Mouse (Mus musculus) limb, embryonic 14.5 days (tissue): Measurements from ENCODE around the gene Muc13. TPM values are rescaled to one million over a fixed set of nuclear protein-coding genes. Genes with fewer than 3 reads are reported as not detected.
A peak's percentile ranks its signal among the peaks of the same experiment; 100 is the strongest.

Experiments used
- ATAC-seq: fragments of 200-750 bp; cut with Nextera tagmentation; 2 replicates; pipeline ENCODE4 v1.8.0; 2017; ENCODE audit warnings: low read depth, moderate number of reproducible peaks, moderate TSS enrichment; ENCODE audit not compliant: low FRiP score
- DNase-seq: peaks from one replicate; pipeline ENCODE4 v3.0.0-alpha.2; 2015; ENCODE audit warnings: low spot score
- H3K27ac ChIP-seq: fragments of 300-500 bp; sonication (generic); replicated peaks from 2 replicates; pipeline ENCODE4 v1.5.1; 2014; ENCODE audit warnings: low read depth, mild to moderate bottlenecking, low read length, moderate library complexity, mixed read lengths
- H3K27me3 ChIP-seq: fragments of 300-500 bp; sonication (generic); 2 replicates; pipeline ENCODE4 v1.6.1; 2014; ENCODE audit warnings: low read length, mixed read lengths; ENCODE audit not compliant: control insufficient read depth, insufficient read depth
- H3K36me3 ChIP-seq: fragments of 300-500 bp; sonication (generic); 2 replicates; pipeline ENCODE4 v1.6.1; 2014; ENCODE audit warnings: mild to moderate bottlenecking, low read length, moderate library complexity, mixed read lengths; ENCODE audit not compliant: control insufficient read depth, insufficient read depth
- H3K4me1 ChIP-seq: fragments of 300-500 bp; sonication (generic); 2 replicates; pipeline ENCODE4 v1.6.1; 2014; ENCODE audit warnings: antibody characterized with exemption, low read length, mixed read lengths; ENCODE audit not compliant: control insufficient read depth, insufficient read depth
- H3K4me2 ChIP-seq: fragments of 300-500 bp; sonication (generic); replicated peaks from 2 replicates; pipeline ENCODE4 v1.6.1; 2014; ENCODE audit warnings: low read depth, mild to moderate bottlenecking, low read length, moderate library complexity; ENCODE audit not compliant: severe bottlenecking
- H3K4me3 ChIP-seq: fragments of 300-500 bp; sonication (generic); replicated peaks from 2 replicates; pipeline ENCODE4 v1.5.1; 2014; ENCODE audit warnings: low read length
- H3K9ac ChIP-seq: fragments of 300-500 bp; sonication (generic); 2 replicates; pipeline ENCODE4 v1.6.1; 2014; ENCODE audit warnings: mild to moderate bottlenecking, low read depth, low read length, moderate library complexity; ENCODE audit not compliant: severe bottlenecking
- H3K9me3 ChIP-seq: fragments of 300-500 bp; sonication (generic); 2 replicates; pipeline ENCODE4 v1.6.1; 2016; ENCODE audit warnings: low read length; ENCODE audit not compliant: control insufficient read depth
- POLR2A ChIP-seq: fragments of 200-500 bp; IDR thresholded peaks from 2 replicates; pipeline ENCODE4 v1.8.0; 2012; ENCODE audit warnings: inconsistent platforms, mild to moderate bottlenecking, moderate library complexity, borderline replicate concordance; ENCODE audit not compliant: insufficient read depth, insufficient read length; ENCODE audit errors: extremely low read depth
- WGBS: fragments of 180-500 bp; shearing (Covaris S2); extraction: QIAGEN DNeasy Blood & Tissue Kit; methylation state at CpG from one replicate; pipeline ENCODE4 v1.1.7; 2014; 5-methylcytosine and 5-hydroxymethylcytosine counted together
- polyA plus RNA-seq, 2 experiments: library from polyadenylated mRNA; depleted of rRNA in 1 of 2; stranded (reverse) in 1 of 2; unstranded in 1 of 2; fragments of >200 nt; fragmentation: Nextera tagmentation in 1 of 2; extraction: Ambion mirVana in 1 of 2; gene quantifications; 2 replicates each; pipeline versions ENCODE4 v1.2.1 to v1.2.3; 2012 to 2014

The Muc13 gene
- polyA plus RNA-seq, 2 experiments = 0.12 to 0.25 TPM

DNA sequence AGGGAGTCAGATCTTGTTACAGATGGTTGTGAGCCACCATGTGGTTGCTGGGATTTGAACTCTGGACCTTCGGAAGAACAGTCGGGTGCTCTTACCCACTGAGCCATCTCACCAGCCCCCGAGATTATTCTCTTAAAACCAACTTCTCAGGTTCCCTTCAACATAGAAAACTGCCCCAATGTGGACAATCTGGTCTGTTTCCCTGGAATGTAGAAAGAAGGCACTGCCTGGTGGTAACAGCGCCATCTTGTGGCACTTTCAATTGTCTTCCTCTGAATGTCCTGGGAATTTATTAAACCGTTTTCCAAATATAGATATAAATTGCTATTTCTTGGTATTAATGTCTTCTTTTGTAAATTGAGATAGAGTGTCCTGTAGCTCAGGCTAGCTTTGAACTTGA, 4.0 kb downstream of the Muc13 start:
- no peaks in the 10 kb centered on the region for H3K27me3 ChIP-seq
- H3K36me3 ChIP-seq = no peaks in the 10 kb centered on the region
- H3K9me3 ChIP-seq = no peaks in the 10 kb centered on the region
- H3K4me2 ChIP-seq = no peak overlapping the region
- TF ChIP-seq POLR2A = no peak
- H3K27ac ChIP-seq = no peak overlapping the region
- H3K4me1 ChIP-seq = no peaks in the 10 kb centered on the region
- H3K9ac ChIP-seq = no peak overlapping the region
- WGBS = 46% methylated on average over 5 of the region's 5 CpGs
- H3K4me3 ChIP-seq = no peak overlapping the region
- DNase-seq (peak; percentile 61), ATAC-seq (no peak)

GRCm38 (mm10) chr16:33810002-33810401, 16.2 kb downstream of the Muc13 start:
- no peak for TF ChIP-seq POLR2A
- Histone ChIP-seq H3K4me2 (no peak overlapping the region), H3K27me3 (no peaks in the 10 kb centered on the region), H3K9ac (no peak overlapping the region), H3K27ac (no peak overlapping the region), H3K4me1 (no peaks in the 10 kb centered on the region), H3K9me3 (no peaks in the 10 kb centered on the region), H3K4me3 (no peak overlapping the region), H3K36me3 (no peaks in the 10 kb centered on the region)
- DNase-seq (no peak), ATAC-seq (no peak)
- whole genome bisulfite sequencing = 73% methylated on average over 3 of the region's 3 CpGs

DNA sequence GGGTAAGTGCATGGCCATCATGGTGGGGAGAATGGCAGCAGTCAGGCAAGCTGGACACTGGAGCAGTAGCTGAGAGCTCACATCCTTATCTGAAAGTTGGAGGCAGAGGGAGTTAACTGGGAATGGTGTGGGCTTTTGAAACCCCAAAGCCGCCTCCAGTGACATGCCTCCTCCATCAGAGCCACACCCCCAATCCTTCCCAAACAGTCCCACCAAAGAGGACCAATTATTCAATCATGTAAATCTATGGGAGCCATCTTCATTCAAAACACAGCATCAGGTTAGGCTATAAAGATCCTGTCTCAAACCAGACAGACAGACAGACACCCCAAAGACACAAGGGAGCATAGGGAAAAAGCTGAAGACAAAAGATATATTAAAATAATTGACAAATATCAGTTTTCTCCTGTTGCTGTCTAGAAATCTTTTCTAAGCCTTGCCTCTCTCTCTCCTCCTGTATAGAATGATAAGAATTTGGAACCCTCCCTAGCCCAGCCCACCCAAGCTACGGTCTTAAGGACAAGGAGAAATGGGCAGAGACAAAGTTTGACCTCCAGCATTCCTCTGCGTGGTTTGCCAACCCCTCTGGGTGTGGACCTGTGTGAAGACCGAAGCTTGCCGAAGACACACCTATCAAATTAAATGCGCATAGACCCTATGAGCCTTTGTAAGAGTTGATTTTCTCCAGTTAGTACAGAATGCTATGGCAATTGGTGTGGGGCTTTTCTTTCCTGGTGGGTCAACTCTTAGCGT, 24.8 kb downstream of the Muc13 start:
- H3K4me3 ChIP-seq = no peak overlapping the region
- no peak for DNase-seq
- no peak overlapping the region for H3K4me2 ChIP-seq
- H3K27ac ChIP-seq = no peak overlapping the region
- H3K36me3 ChIP-seq = no peaks in the 10 kb centered on the region
- peaks cover 3% of the 10 kb centered on the region; the same call in 1 of the 2 replicates for H3K4me1 ChIP-seq
- no peak overlapping the region for H3K9ac ChIP-seq
- no peak for TF ChIP-seq POLR2A
- WGBS = 88% methylated on average over 7 of the region's 7 CpGs
- no peaks in the 10 kb centered on the region for H3K27me3 ChIP-seq
- no peaks in the 10 kb centered on the region for H3K9me3 ChIP-seq
- ATAC-seq = no peak

DNA sequence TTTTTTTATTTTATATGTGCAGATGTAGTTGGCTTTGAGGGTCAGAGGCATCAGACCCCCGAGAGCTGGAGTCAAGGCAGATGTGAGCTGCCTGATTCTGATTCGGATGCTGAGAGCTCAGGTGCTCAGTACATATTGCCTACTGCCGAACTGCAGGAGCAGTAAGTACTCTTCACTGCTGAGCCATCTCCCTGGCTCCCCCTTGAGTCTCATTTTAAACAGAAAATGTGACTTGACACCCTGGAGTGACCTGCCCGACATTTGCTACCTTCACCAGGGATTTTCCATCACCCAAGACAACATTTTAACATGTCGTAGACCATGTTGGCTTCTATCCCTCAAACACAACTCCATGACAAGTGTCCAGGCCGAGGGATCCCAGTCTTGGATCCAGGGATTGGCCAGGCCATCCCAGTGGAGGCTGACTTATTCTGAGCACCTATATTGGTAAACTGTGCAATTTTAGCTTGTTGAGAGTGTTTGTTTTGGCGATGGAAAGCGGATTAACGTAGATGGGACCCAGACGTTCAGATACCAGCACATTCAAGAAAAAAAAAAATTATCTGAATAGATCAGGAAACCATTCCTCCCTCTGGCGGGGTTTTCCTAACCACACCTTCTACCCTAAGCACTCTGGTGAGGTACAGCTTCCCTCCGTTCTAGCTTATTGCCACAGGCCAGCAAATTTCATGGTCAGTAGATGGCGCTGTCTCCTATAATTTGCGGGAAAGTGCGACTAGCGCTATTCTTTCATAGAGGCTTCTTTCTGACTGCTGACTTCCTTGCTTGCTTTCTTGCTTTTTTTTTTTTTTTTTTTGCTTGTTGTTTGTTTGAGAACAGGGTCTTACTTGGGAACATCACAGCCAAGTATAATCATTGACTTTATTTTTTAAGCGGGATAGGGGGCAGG, 26.7 kb downstream of the Muc13 start:
- Histone ChIP-seq H3K27ac (no peak overlapping the region), H3K4me1 (peaks cover 3% of the 10 kb centered on the region; the same call in 1 of the 2 replicates), H3K36me3 (no peaks in the 10 kb centered on the region), H3K27me3 (no peaks in the 10 kb centered on the region), H3K4me3 (no peak overlapping the region), H3K4me2 (no peak overlapping the region), H3K9ac (no peak overlapping the region), H3K9me3 (no peaks in the 10 kb centered on the region)
- peak; percentile 92 for DNase-seq
- WGBS = 19% methylated on average over 17 of the region's 17 CpGs
- TF ChIP-seq POLR2A = no peak
- ATAC-seq = peak; percentile 48; the same call in 1 of the 2 replicates

DNA sequence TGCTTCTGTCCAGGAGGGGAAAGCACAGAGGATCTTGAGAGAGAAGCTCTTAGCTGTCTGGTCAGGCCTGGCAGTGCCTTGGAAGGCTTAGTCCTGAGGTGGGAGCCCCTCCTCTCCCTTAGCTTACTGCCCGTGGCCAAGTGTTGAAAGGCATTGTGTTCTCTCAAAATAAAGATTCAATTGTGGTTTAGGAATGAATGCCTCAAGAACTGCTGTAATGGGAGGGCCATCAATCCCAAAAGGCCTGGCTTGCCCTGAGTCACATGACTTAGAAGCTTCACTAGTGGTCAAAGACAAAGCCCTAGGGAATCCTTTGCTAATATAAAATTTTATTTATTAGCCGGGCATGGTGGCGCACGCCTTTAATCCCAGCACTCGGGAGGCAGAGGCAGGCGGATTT, 30.8 kb downstream of the Muc13 start:
- no peak for ATAC-seq

More for the DNA sequence above, 30.8 kb downstream of the Muc13 start:
- no peaks in the 10 kb centered on the region for H3K27me3 ChIP-seq
- H3K36me3 ChIP-seq = no peaks in the 10 kb centered on the region
- DNase-seq = no peak
- no peak overlapping the region for H3K27ac ChIP-seq
- 87% methylated on average over 6 of the region's 6 CpGs for WGBS
- peaks cover 8% of the 10 kb centered on the region for H3K4me1 ChIP-seq
- no peak for TF ChIP-seq POLR2A
- no peak overlapping the region for H3K4me3 ChIP-seq
- no peak overlapping the region for H3K9ac ChIP-seq
- no peaks in the 10 kb centered on the region for H3K9me3 ChIP-seq
- no peak overlapping the region for H3K4me2 ChIP-seq
